Mouse (Mus musculus) cortical plate, adult 2 months (tissue): ENCODE measurements at regions not wholly inside any gene's neighbourhood (a gene's known extent, or its start where the extent isn't known, plus 50 kb on each side); places are given as distances from the start of the nearest gene placed in this dataset.

ENCODE experiments used
- CTCF ChIP-seq: fragments of 200-500 bp; IDR thresholded peaks from 2 replicates; pipeline ENCODE4 v1.5.1; 2011; ENCODE audit warnings: mild to moderate bottlenecking, control low read depth, low read length; ENCODE audit not compliant: insufficient read depth; ENCODE audit errors: extremely low read depth
- POLR2A ChIP-seq: fragments of 200-500 bp; IDR thresholded peaks from 2 replicates; pipeline ENCODE4 v1.6.1; 2011; ENCODE audit warnings: mild to moderate bottlenecking, low read length, control low read depth; ENCODE audit not compliant: insufficient read depth; ENCODE audit errors: extremely low read depth

DNA sequence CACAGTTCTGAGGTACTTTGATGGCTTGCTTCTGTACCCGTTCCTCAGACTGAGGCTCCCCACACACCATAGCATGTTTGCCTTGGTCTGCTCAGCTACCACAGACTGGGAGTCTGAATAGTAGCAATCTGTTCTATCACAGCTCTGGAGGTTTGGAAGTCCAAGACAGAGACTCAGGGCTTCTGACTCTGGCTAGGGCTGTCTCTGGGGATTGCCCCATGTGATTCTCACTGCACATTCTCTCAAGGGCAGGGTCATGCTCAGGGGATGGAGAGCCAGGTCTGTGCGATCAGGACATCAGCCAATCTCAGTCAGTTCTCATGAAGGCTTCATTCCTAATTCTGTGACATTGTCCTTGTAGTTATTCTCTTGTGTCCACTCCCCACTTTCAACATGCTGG, 108.8 kb upstream of the Gdf10 start:
- TF ChIP-seq POLR2A = no peak
- no peak for TF ChIP-seq CTCF
